Mouse (Mus musculus): ENCODE measurements around the gene Adgrb2.

GRCm38 (mm10) chr4:130048203-130048479 lies 63.5 kb downstream of the Adgrb2 start:
- no peak for TF ChIP-seq POLR2A (IDR thresholded peaks at IDR 0.05; ENCODE audit: borderline replicate concordance, insufficient read depth, low read length)
- TF ChIP-seq CTCF (IDR thresholded peaks at IDR 0.05; ENCODE audit: borderline replicate concordance, insufficient read depth, low read depth, low read length), result no peak
